Mouse (Mus musculus): ENCODE measurements around the gene Asxl2.
"Not testable (repeated sequence)": the region's sequence is repeated elsewhere in the genome, so short reads cannot be mapped to it uniquely, and the experiment has no call there.

The Asxl2 gene

DNA sequence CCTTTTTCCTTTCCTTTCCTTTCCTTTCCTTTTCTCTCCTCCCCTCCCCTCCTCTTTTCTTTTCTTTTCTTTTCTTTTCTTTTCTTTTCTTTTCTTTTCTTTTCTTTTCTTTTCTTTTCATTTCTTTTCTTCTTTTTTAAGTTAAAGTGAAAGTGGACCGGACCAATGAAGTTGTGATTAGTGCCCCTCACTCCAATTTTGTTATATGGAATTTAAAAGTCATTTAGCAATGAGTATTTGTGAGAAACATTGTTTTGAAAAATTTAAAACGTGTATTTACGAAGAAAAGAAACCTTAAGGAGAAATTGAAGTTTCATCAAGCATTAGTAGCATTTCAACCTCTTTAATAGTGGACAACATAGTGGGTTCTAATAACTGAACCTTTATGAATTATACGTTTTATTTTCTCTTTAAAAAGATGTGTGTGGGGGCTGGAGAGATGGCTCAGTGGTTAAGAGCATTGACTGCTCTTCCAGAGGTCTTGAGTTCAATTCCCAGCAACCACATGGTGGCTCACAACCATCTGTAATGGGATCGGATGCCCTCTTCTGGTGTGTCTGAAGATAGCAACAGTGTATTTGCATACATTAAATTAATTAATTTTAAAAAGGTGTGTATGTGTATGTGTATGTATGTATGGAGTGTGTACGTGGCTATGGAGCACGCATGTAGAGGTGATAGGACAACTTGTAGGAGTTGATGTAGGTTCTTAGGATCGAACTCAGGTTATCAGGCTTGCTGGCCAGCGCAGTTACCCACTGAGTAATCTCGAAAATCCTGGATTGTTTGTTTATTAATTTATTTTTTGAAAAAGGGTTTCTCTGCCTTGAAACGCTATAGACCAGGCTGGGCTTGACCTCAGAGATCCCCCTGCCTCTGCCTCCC is 1.5 kb downstream of the Asxl2 start:
- DNase-seq (ENCODE audit: low spot score), result no peak

DNA sequence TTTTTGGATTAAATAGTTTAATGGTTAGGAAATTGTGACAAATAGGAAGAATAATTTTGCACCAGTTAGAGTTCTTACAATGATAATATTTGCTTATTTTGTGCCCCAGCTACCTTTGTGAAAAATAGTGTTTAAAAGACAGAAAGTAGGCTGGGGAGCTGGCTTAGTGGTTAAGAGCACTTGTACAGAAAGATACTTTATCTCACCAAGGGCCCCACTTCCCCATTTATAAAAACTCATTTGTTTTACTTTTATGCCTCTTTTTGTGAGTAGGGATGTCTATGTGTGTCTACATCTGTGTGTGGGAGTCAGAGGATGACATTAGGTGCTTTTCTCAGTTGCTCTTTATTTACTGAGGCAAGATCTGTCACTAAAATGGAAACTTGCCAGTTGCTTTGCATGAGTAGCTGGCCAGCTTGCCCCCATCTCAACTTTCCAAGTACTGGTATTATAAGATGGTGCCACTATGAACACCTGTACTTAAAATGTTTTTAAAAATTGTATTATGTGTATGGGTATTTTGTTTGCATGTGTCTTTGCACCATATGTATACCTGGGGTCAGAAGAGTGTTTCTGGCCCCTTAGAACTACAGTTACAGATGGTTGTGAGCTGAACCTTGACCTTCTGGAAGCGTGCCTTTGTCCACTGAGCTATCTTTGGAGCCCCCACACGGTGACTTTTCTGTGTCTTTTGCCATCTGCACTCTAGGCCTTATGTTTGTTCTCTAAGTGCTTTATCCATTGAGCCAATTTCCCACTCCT is 3.2 kb downstream of the Asxl2 start:
- no peak for DNase-seq (ENCODE audit: low spot score)

DNA sequence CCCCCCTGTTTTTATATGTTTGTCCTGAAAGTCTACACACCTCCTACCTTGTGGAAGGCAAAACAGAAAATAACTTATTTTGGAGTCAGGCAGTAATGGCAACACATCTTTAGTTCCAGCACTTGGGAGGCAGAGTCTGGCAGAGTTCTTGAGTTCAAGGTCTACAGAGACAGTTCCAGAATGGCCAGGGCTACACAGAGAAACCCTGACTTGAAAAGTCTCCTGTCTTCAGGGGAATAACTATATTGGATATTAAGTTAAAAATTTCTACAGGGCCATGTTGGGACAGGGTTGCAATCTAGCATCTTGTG is 3.7 kb downstream of the Asxl2 start:
- DNase-seq (ENCODE audit: low spot score), result no peak

DNA sequence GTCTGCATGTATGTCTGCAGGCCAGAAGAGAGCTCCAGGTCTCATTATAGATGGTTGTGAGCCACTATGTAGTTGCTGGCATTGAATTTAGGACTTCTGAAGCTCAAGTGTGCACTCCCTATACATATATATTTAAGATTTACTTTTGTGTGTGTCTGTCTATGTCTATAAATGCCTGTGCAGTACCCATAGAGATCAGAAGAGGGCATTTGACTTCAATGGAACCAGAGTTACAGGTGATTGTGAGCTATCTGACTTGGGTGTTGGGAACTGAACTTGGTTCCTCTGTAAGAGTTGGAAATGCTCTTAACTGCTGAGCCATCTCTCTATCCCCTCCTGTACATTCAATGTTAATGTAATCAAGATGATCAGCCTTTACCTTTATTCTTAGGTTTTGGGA is 4.3 kb downstream of the Asxl2 start:
- DNase-seq (ENCODE audit: low spot score), result no peak

DNA sequence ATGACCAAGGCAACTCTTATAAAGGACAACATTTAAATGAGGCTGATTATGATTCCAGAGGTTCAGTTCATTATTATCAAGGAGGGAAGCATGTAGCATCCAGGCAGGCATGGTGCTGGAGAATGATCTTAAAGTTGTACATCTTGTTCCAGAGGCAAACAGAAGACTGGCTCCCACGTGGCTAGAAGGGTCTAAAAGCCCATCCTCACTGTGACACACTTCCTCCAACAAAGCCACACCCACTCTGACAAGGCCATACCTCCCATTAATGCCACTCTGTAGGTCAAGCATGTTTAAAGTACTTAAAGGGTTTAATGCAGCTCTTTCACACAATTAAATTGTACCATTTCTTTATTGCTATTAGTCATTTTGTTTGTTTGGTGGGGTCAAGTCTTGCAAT is 7.1 kb downstream of the Asxl2 start:
- no peak for DNase-seq (ENCODE audit: low spot score)

DNA sequence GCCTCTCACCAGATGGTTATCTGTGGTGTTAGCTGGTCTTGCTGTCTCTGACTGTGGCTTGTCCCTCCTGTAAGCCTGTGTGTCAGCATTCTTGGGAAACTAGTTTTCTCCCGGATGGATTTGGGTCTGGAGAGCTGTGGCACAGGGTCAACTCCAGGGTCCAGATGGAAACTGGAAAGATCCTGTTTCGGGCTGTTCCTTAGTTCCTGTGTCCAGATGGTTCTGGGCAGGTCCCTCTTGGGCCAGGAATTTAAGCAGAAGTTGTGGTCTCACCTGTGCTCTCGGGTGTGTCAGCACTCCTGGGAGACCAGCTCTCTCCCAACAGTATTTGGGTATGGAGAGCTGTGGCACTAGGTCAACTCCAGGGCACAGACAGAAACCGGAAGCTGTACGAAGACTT is 9.8 kb downstream of the Asxl2 start:
- DNase-seq (ENCODE audit: low spot score), result no peak

DNA sequence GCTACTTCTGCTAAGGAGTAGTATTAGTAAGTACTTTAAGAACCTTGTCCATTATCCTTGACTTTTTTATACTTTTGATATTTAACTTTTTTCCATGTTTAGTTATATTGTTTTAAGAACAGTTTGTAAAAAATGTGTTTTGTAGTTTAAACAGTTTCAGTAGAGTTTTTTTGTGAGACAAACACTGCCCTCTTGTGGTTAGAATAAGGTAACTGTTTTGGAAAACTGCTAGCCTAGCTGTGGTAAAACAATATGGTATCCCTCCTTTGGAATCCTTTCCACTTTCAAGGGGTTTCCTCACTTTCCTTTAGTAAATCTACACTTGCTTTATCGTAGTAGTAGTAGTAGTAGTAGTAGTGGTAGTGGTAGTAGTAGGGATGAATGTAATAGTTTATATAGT is 11.2 kb downstream of the Asxl2 start:
- no peak for DNase-seq (ENCODE audit: low spot score)

DNA sequence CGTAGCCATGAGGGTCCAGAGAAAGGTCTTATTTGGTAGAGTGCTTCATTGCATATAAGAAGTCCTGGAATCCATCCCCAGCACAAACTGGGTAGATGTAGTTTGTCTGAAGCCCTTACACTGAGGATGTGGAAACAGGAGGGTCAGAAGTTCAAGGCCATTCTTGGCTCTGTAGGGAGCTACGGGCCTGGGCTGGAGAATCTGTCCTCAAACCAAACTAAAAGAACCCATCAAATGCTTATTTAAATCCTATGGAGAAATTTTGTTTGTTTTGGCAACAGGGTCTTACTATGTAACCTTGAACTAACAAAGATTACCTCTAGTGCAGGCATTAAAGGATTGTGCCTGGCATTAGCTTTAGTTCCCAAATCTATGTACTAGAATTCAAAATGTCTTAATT is 14.3 kb downstream of the Asxl2 start:
- no peak for DNase-seq (ENCODE audit: low spot score)

DNA sequence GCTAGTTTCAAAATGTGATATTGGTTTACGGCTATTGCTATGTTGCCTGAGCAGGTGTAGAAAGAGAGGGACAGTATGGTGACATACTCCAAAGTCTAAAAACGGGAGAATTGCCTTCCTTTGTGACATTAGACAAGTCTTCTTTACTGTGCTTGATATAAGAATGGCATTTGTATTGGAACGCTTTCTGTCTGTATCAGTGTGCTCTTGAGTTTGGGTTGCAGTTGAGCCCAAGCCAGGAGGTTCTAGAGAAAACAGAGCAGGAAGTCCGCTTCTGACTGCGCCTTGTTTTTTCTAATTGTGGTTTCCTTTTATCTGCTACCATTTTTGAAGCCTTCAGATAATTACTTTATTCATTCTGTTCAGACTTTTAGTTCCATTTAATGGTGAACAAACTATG is 14.7 kb downstream of the Asxl2 start:
- DNase-seq (ENCODE audit: low spot score), result no peak

DNA sequence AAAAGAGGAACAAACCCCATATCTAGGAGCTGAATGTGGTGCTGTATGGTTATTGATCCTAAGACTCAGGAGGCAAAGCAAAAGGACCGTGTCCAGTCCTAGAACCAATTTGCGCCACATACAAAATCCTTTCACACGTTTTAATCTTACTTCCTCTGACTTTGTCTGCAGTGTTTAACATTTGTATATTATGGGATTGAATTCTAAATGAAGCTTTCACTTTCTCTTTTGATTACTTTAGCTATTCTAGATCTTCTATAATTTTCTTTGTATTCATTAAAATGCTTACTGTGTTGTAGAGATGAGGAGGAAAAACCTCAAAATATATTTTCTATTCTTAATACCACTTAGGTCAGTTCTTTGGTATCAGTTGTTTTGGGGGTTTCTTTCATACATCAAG is 26.9 kb downstream of the Asxl2 start:
- DNase-seq (ENCODE audit: low spot score), result no peak

DNA sequence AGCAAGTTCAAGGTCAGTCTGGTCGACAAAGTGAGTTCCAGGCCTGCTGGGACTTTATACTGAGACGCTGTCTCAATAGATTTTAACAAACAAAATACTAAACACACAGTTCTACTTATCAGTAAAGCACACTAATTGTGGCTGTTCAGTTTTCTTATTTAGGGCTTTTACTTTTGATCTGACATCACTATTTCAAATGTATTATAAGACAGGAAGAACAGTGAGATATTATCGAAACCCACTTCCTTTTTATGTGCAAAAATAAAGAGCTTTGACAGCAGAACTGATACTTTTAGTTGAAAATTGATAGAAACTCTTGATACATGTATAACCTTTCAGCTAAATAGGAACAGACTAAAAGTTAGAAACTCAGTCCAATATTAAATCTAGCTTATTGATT is 36.4 kb downstream of the Asxl2 start:
- no peak for DNase-seq (ENCODE audit: low spot score)

DNA sequence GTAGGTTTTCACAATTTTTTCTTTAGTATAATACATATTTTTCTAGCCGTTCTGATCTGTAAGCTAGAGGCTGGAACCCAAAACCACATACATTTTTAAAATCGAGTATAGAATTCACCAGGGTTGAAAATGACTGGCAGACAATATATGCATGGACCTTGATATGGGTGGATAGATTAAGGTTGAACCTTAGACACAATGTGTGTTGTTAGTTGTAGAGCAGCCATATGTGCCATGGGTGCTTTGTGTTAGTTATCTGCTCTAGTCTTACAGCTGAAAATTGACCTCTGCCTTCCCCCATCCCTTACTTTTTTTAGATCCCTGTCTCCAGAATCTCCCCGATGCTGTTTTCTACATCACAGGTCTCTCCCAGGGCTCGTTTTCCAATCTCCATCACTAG is 73.0 kb downstream of the Asxl2 start:
- DNase-seq (ENCODE audit: low spot score), result no peak

DNA sequence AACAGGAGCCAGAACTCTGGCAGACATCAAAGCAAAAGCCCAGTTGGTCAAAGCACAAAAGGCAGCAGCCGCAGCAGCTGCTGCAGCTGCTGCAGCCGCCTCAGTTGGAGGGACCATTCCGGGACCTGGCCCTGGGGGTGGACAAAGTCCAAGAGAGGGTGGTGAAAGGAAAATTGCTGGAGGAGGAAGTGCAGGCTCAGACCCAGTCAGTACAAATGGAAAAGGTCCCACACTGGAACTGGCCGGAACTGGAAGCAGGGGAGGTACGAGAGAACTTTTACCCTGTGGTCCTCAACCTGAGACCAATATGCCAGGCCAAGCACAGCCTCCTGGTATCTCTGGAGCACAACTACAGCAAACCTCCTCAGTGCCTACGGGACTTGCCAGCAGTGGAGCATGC is 73.4 kb downstream of the Asxl2 start:
- peak; percentile 56 for DNase-seq (ENCODE audit: low spot score)

DNA sequence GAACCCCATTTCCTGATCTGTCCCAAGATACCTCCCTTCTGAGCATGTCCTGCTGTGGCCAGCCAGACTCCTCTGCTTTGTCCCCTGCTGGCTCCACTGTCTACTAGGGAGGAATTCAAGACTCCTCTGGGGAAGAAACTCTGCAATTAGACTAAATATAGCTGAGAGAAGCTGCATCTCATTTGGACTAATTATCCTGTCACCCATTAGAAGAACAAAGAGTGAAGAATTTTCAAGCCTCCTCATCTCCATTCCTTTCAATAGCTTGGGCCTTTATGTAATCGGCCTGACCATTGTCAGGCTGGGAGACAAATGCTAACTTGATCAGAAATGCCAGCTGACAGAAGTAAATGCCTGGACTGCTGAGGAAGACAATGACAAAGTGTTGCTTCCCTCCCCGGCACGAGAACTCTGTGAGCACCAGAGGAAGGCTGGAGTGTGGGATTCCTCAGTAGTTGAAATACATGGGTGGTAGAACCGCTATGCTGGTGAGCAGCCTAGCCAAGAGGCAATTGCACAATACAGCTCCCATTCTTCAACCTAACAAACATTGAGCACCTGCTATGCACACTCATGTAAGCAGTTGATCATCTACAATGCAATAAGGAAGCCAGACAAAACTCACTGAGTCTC is 92.1 kb downstream of the Asxl2 start:
- DNase-seq (ENCODE audit: low spot score), result no peak

DNA sequence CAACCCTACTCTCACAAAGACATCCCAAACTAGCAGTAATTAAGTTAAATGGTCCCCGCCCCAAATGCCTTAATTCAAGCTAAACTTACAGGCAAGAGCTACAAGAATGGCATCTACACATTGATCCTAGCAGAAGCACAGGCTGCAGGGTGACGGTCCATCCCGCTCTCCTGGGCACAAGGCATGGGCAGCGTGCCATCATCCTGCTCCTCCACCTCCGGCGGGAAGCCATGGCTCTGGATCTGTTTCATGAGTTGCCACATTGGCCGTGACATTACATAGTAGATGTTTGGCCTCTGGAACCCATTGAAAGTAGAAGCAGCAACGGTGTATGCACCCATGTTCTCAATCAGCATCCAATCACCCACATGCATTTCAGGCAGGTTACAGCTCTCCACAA is 95.1 kb downstream of the Asxl2 start:
- DNase-seq (ENCODE audit: low spot score), result not testable (repeated sequence)

DNA sequence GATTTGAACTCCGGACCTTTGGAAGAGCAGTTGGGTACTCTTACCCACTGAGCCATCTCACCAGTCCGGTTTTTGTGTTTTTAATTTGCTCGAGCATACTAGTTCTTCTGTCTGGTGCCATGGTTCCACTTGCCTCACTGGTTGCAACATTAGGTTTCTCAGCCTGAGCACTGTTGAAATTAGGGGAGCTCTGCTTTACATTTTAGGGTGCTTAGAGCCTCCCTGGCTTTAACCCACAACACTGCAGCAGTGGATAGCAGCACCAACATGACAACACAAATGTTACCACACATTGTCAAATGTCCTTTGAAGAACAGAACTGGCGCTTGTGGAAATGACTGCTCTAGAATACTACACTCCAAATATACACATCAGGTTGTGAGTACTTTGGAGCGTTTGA is 98.9 kb downstream of the Asxl2 start:
- DNase-seq (ENCODE audit: low spot score), result no peak

DNA sequence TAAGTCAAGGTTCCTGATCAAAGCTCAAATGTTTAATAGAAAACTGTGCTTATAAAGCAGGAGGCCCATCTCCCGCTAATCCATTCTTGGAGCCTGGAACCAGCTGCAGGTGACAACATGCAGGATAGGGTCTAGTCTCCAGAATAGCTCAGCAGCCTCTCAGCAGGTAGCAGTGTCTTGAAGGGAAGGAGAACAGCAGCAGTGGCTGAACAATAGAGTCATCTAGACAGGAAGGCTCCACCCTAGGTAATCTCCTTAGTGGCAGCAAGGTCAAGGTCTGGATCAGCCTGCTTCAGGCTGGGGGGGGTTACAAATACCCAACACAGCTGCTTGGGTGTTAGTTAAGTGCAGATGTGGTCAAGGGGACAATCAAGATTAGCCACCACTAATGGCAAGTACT is 108.8 kb downstream of the Asxl2 start:
- not testable (repeated sequence) for DNase-seq (ENCODE audit: low spot score)

DNA sequence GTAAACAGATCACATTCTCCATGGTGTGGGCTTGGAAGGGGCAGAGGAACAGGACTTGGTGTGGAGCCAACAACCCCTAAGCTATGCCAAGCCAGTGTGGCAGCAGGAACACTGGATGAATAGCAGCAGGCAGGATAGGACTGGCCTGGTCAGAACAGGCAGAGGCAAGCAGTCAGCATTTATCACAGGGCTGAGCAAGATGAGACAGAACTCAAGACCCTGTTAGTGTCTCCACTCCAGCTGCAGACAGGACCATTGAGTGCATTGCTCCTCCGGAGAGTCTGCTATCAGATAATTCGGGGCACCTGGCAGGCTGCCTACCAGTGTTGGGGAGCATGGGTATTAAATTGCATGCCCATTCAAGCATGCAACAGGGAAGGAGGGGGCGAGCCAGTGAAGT is 111.0 kb downstream of the Asxl2 start:
- no peak for DNase-seq (ENCODE audit: low spot score)

DNA sequence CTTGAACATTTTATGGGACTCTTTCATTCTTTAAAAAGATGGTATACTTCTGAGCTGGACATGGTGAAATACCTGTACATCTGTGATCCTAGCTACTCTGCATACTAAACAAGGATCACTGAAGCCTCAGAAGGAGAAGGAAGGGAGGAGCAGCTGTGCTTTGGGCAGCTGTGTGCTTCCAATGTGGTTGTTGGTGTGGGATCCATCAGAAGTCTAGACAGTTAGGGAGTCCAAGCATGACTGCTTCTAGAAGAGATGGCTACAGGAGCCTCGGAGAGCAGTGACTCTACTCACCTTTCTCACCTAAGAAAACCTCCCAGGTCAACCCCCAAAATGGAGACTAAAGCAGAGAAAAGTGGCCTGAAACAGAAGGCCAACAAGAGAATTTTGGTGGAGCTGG is 111.4 kb downstream of the Asxl2 start:
- no peak for DNase-seq (ENCODE audit: low spot score)

DNA sequence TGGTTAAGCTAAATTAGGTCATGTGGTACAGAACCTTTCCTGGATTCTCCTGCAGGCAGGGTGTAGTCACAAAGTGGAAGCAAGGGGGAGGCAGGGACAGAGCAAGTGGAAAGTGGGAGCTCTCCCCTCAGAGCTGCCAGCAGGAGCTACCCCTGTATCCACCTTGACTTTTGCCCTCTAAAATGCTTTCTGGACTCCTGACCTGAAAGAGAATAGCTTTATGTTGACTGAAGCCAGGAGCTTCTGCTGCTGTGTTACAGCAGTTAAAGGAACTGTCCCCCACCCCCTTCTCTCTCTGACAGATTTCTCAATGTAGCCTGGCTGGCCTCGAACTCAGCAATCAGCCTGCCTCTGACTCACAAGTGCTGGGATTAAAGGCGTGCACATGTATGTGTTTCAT is 112.9 kb downstream of the Asxl2 start:
- DNase-seq (ENCODE audit: low spot score), result peak; percentile 61

DNA sequence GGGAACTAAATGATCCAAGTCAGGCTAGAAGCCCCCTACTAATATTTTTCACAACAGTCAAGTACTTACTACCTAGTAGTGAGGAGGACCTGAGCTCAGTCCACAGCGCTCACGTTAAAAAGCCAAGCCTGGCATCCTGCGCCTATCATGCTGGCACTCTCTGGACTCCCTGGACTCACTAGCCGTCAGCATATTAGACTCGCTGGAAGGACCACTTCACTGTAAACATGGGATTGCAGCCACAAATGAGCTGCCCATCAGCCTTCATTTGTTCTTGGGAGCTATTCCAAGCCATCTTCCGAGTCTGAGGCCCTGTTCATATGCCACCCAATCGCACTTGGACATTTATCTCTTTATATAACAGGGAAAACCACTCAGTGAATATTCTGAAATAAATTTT is 114.2 kb downstream of the Asxl2 start:
- DNase-seq (ENCODE audit: low spot score), result no peak

DNA sequence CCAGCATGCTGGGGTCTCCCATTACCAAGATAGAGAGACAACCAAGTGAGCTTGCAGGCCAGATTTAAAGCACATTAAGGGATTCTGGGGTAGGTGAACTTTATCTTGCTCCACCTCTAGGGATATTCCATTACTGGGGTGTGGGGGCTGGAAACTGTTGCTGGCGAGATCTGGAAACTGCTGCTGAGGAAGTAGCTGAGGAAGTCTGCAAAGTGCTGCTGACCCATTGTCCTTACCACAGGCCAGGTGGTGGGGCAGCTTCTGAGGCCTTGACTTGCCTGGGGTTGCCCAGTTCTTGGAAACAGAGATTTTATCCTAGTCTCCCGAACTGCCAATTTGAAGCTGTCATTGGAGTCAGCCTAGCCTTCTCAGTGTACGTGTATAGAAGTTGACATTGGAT is 118.8 kb downstream of the Asxl2 start:
- DNase-seq (ENCODE audit: low spot score), result no peak

DNA sequence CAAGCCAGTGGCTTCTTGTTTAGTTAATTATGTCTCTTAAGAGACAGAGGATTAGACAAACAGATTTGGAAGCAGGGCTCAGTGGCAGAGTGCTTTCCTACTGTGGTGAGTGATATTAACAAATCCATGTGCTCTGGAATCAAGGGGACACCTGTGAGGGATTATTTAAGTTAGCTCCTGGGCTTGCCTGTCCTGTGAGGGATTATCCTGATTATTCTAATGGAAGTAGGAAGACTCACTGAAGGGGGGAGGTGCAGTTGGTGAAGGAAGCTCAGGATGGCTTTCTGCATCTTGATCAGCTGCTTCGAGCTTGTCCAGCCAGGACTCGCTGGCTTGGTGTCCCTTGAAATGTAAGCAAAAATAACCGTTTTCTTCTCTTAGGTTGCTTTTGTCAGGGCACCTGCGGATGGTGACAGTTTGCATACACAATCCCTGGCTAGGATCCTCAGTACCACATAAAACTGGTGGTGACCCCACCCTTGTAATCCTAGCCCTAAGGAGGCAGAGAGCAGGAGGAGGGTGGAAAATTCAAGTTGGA is 119.5 kb downstream of the Asxl2 start:
- no peak for DNase-seq (ENCODE audit: low spot score)

All from yolk sac, embryonic 10.5 days (tissue).